14 mouse cellular contexts compared by ENCODE assay signal in the genomic region with DNA sequence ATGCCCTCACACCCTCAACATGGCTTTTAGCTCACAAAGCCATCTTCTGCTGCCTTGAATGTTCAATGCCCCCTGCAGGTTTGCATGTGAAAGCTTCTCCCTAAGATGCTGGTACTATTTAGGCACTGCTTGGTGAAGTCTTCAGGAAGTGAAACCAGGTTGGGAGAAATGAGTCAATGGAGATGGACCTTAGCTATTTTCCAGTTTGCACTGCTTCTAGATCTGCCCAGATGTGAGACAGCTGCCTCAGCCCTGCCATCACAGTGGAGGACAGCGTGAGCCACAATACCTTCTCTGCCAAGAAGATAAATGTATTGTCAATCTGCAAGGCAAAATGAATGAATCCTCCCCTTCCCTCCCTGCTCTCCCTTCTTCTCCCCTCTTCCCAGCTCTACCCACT.
DNase-seq lines count a peak whose midpoint lies in the region; ATAC-seq and TF ChIP-seq lines count a peak whose summit lies in the region.
"Had no signal": no experiment of that assay in that cellular context is flagged by ENCODE, and none has a peak within 500 bp of the region (broad histone marks: within the 10 kb centered on the region; RNA-seq: fewer than 3 reads in every experiment).

No protein-coding gene starts in this region.

- H3K36me3 ChIP-seq in intestine, postnatal 0 days (ENCODE audit: control insufficient read depth, insufficient read depth) = no peaks in the 10 kb centered on the region
- no peaks in the 10 kb centered on the region for H3K36me3 ChIP-seq in intestine, embryonic 15.5 days
- H3K36me3 ChIP-seq in lung, embryonic 16.5 days (ENCODE audit: control insufficient read depth, insufficient read depth, low read length) = no peaks in the 10 kb centered on the region; the same call in none of the 2 replicates
- H3K36me3 ChIP-seq in heart, embryonic 13.5 days = no peaks in the 10 kb centered on the region
- H3K36me3 ChIP-seq in stomach, embryonic 14.5 days (ENCODE audit: control insufficient read depth, insufficient read depth, low read length) = no peaks in the 10 kb centered on the region
- H3K36me3 ChIP-seq: forebrain, embryonic 12.5 days; liver, embryonic 13.5 days had no signal

- H3K9ac ChIP-seq in intestine, postnatal 0 days (ENCODE audit: low read depth, low read length) = no peak overlapping the region
- H3K9ac ChIP-seq in intestine, embryonic 15.5 days = no peak overlapping the region
- H3K9ac ChIP-seq in lung, embryonic 16.5 days (ENCODE audit: low read length) = no peak overlapping the region
- no peak overlapping the region for H3K9ac ChIP-seq in heart, embryonic 13.5 days
- H3K9ac ChIP-seq in stomach, embryonic 14.5 days (replicated peaks; ENCODE audit: low read depth, low read length) = no peak overlapping the region
- H3K9ac ChIP-seq: forebrain, embryonic 12.5 days; hindbrain, embryonic 14.5 days; liver, embryonic 13.5 days had no signal

- no peak overlapping the region for H3K4me2 ChIP-seq in intestine, postnatal 0 days (replicated peaks; ENCODE audit: low read depth)
- no peak overlapping the region for H3K4me2 ChIP-seq in intestine, embryonic 15.5 days (replicated peaks)
- no peak overlapping the region for H3K4me2 ChIP-seq in lung, embryonic 16.5 days (ENCODE audit: low read depth, low read length)
- H3K4me2 ChIP-seq in heart, embryonic 13.5 days = no peak overlapping the region
- H3K4me2 ChIP-seq in stomach, embryonic 14.5 days (replicated peaks; ENCODE audit: low read depth, low read length) = no peak overlapping the region
- H3K4me2 ChIP-seq: forebrain, embryonic 12.5 days; hindbrain, embryonic 14.5 days; liver, embryonic 13.5 days had no signal

- no peak for DNase-seq in lung, postnatal 36 days
- no peak for DNase-seq in spleen, adult 12 weeks (ENCODE audit: low spot score)
- DNase-seq: cerebellum, postnatal 10 days; gastrocnemius, postnatal 10 days; liver, embryonic 13.5 days; spleen, adult 18-20 months had no signal

- TF ChIP-seq CTCF in intestine, postnatal 0 days (IDR thresholded peaks at IDR 0.05; ENCODE audit: low read depth) = peak; percentile 33; the same call in 1 of the 2 replicates

- H3K9me3 ChIP-seq in intestine, postnatal 0 days (ENCODE audit: control insufficient read depth) = no peaks in the 10 kb centered on the region
- H3K9me3 ChIP-seq in intestine, embryonic 15.5 days = no peaks in the 10 kb centered on the region
- no peaks in the 10 kb centered on the region for H3K9me3 ChIP-seq in lung, embryonic 16.5 days (ENCODE audit: control insufficient read depth, low read length)
- no peaks in the 10 kb centered on the region for H3K9me3 ChIP-seq in heart, embryonic 13.5 days
- H3K9me3 ChIP-seq in stomach, embryonic 14.5 days (ENCODE audit: control insufficient read depth, low read depth, low read length) = no peaks in the 10 kb centered on the region
- H3K9me3 ChIP-seq: forebrain, embryonic 12.5 days; liver, embryonic 13.5 days had no signal

- no peaks in the 10 kb centered on the region for H3K27me3 ChIP-seq in intestine, postnatal 0 days (replicated peaks; ENCODE audit: control insufficient read depth, insufficient read depth, low read length)
- H3K27me3 ChIP-seq in intestine, embryonic 15.5 days (replicated peaks) = no peaks in the 10 kb centered on the region
- H3K27me3 ChIP-seq in lung, embryonic 16.5 days (ENCODE audit: control insufficient read depth, insufficient read depth, low read depth, low read length) = no peaks in the 10 kb centered on the region
- H3K27me3 ChIP-seq in heart, embryonic 13.5 days (replicated peaks) = no peaks in the 10 kb centered on the region
- no peaks in the 10 kb centered on the region for H3K27me3 ChIP-seq in stomach, embryonic 14.5 days (ENCODE audit: control insufficient read depth, insufficient read depth, low read length)
- H3K27me3 ChIP-seq: CH12.LX; forebrain, embryonic 12.5 days; liver, embryonic 13.5 days had no signal

- no peak for ATAC-seq in intestine, postnatal 0 days
- no peak for ATAC-seq in intestine, embryonic 15.5 days
- no peak for ATAC-seq in lung, embryonic 16.5 days (ENCODE audit: low read depth)
- no peak for ATAC-seq in heart, embryonic 13.5 days (ENCODE audit: extremely low read depth, insufficient number of reproducible peaks, low FRiP score, low TSS enrichment)
- ATAC-seq in stomach, embryonic 14.5 days (ENCODE audit: insufficient number of reproducible peaks, insufficient read depth, low FRiP score, low read depth) = no peak

- H3K4me1 ChIP-seq in intestine, postnatal 0 days (replicated peaks; ENCODE audit: control insufficient read depth, insufficient read depth, low read length) = no peaks in the 10 kb centered on the region
- peaks cover 15% of the 10 kb centered on the region for H3K4me1 ChIP-seq in intestine, embryonic 15.5 days (replicated peaks)
- peaks cover 16% of the 10 kb centered on the region for H3K4me1 ChIP-seq in lung, embryonic 16.5 days (replicated peaks; ENCODE audit: control insufficient read depth, insufficient read depth, low read length)
- H3K4me1 ChIP-seq in heart, embryonic 13.5 days = peaks cover 30% of the 10 kb centered on the region
- H3K4me1 ChIP-seq in stomach, embryonic 14.5 days (ENCODE audit: control insufficient read depth, insufficient read depth, low read length) = peaks cover 12% of the 10 kb centered on the region
- H3K4me1 ChIP-seq: forebrain, embryonic 12.5 days; liver, embryonic 13.5 days had no signal

- no peak overlapping the region for H3K27ac ChIP-seq in intestine, postnatal 0 days (ENCODE audit: low read depth, low read length)
- H3K27ac ChIP-seq in intestine, embryonic 15.5 days = no peak overlapping the region
- H3K27ac ChIP-seq in lung, embryonic 16.5 days (ENCODE audit: low read length) = peak overlapping the region; percentile 85
- peak overlapping the region; percentile 88 for H3K27ac ChIP-seq in heart, embryonic 13.5 days (replicated peaks)
- peak overlapping the region; percentile 41; the same call in 1 of the 2 replicates for H3K27ac ChIP-seq in stomach, embryonic 14.5 days (ENCODE audit: low read length)
- H3K27ac ChIP-seq: forebrain, embryonic 12.5 days; hindbrain, embryonic 14.5 days; liver, embryonic 13.5 days had no signal

- no peak overlapping the region for H3K4me3 ChIP-seq in intestine, postnatal 0 days (ENCODE audit: low read depth, low read length)
- no peak overlapping the region for H3K4me3 ChIP-seq in intestine, embryonic 15.5 days (replicated peaks)
- H3K4me3 ChIP-seq in lung, embryonic 16.5 days (ENCODE audit: low read length) = no peak overlapping the region
- H3K4me3 ChIP-seq in heart, embryonic 13.5 days = no peak overlapping the region
- no peak overlapping the region for H3K4me3 ChIP-seq in stomach, embryonic 14.5 days (ENCODE audit: low read depth, low read length)
- H3K4me3 ChIP-seq: forebrain, embryonic 12.5 days; liver, embryonic 13.5 days had no signal

- 77% methylated on average over 1 of the region's 1 CpGs for WGBS in intestine, postnatal 0 days
- WGBS in intestine, embryonic 15.5 days = 59% methylated on average over 1 of the region's 1 CpGs
- 59% methylated on average over 1 of the region's 1 CpGs for WGBS in lung, embryonic 16.5 days
- 58% methylated on average over 1 of the region's 1 CpGs for WGBS in heart, embryonic 13.5 days
- WGBS in stomach, embryonic 14.5 days = 85% methylated on average over 1 of the region's 1 CpGs

Comparison
In these comparisons a context has a peak if more than half of its experiments do, and no peak if none do; other contexts are left out.
1. H3K27ac ChIP-seq: peak in lung, embryonic 16.5 days (single experiment), heart, embryonic 13.5 days (single experiment) and stomach, embryonic 14.5 days (single experiment); none in intestine, postnatal 0 days (single experiment) and intestine, embryonic 15.5 days (single experiment).